Comparison of ENCODE assay signal across 17 mouse cellular contexts in genomic region chr10:60379419-60379957, GRCm38 (mm10). TPM values are rescaled to one million over a fixed set of nuclear protein-coding genes. Genes with fewer than 3 reads are reported as not detected.
A peak's percentile ranks its signal among the peaks of the same experiment; 100 is the strongest.
DNase-seq lines count a peak whose midpoint lies in the region; ATAC-seq and TF ChIP-seq lines count a peak whose summit lies in the region.
"Had no signal": no experiment of that assay in that cellular context is flagged by ENCODE, and none has a peak within 500 bp of the region (broad histone marks: within the 10 kb centered on the region; RNA-seq: fewer than 3 reads in every experiment).

No protein-coding gene starts in this region.

- no peaks in the 10 kb centered on the region for H3K4me1 ChIP-seq in intestine, embryonic 16.5 days (ENCODE audit: control insufficient read depth, insufficient read depth, low read length)
- H3K4me1 ChIP-seq in intestine, embryonic 15.5 days (replicated peaks), result peaks cover 7% of the 10 kb centered on the region; the same call in 1 of the 2 replicates
- H3K4me1 ChIP-seq in bone marrow, adult 2 months (ENCODE audit: control insufficient read depth, insufficient read depth, low read length), result peaks cover 12% of the 10 kb centered on the region
- H3K4me1 ChIP-seq in limb, embryonic 15.5 days, result peaks cover 22% of the 10 kb centered on the region
- H3K4me1 ChIP-seq in forebrain, postnatal 0 days (ENCODE audit: insufficient read depth), result no peaks in the 10 kb centered on the region
- no peaks in the 10 kb centered on the region for H3K4me1 ChIP-seq in hindbrain, embryonic 14.5 days (replicated peaks; ENCODE audit: control insufficient read depth, insufficient read depth, low read length)
- H3K4me1 ChIP-seq: forebrain, embryonic 13.5 days; liver, embryonic 15.5 days had no signal

- ATAC-seq in intestine, embryonic 16.5 days, result no peak
- ATAC-seq in intestine, embryonic 15.5 days, result no peak
- ATAC-seq in limb, embryonic 15.5 days (ENCODE audit: insufficient number of reproducible peaks, low FRiP score, low TSS enrichment, low read depth), result no peak
- no peak for ATAC-seq in forebrain, postnatal 0 days
- no peak for ATAC-seq in hindbrain, embryonic 14.5 days (ENCODE audit: low FRiP score)
- ATAC-seq: forebrain, embryonic 13.5 days; hindbrain, postnatal 0 days had no signal

- no peak overlapping the region for H3K4me2 ChIP-seq in intestine, embryonic 16.5 days (ENCODE audit: low read depth, low read length)
- H3K4me2 ChIP-seq in intestine, embryonic 15.5 days (replicated peaks), result no peak overlapping the region
- H3K4me2 ChIP-seq in limb, embryonic 15.5 days, result no peak overlapping the region
- no peak overlapping the region for H3K4me2 ChIP-seq in forebrain, postnatal 0 days (ENCODE audit: low read depth)
- no peak overlapping the region for H3K4me2 ChIP-seq in hindbrain, embryonic 14.5 days (replicated peaks)
- H3K4me2 ChIP-seq: forebrain, embryonic 13.5 days; heart, embryonic 12.5 days; liver, embryonic 15.5 days had no signal

- TF ChIP-seq CTCF in C2C12 (IDR thresholded peaks at IDR 0.05; ENCODE audit: control insufficient read depth, insufficient read depth, insufficient read length), result no peak
- TF ChIP-seq CTCF in bone marrow, adult 2 months (IDR thresholded peaks at IDR 0.05; ENCODE audit: control insufficient read depth, insufficient read depth, low read length), result no peak
- TF ChIP-seq CTCF in forebrain, postnatal 0 days (IDR thresholded peaks at IDR 0.05; ENCODE audit: low read depth), result no peak

- no peak overlapping the region for H3K4me3 ChIP-seq in intestine, embryonic 16.5 days (ENCODE audit: low read length)
- no peak overlapping the region for H3K4me3 ChIP-seq in intestine, embryonic 15.5 days (replicated peaks)
- no peak overlapping the region for H3K4me3 ChIP-seq in C2C12 (ENCODE audit: insufficient read depth, poor library complexity, severe bottlenecking)
- no peak overlapping the region for H3K4me3 ChIP-seq in bone marrow, adult 2 months (replicated peaks; ENCODE audit: control insufficient read depth, low read depth, low read length)
- no peak overlapping the region for H3K4me3 ChIP-seq in limb, embryonic 15.5 days
- no peak overlapping the region for H3K4me3 ChIP-seq in forebrain, postnatal 0 days (ENCODE audit: low read depth, low read length)
- no peak overlapping the region for H3K4me3 ChIP-seq in hindbrain, embryonic 14.5 days (replicated peaks; ENCODE audit: low read length)
- H3K4me3 ChIP-seq: forebrain, embryonic 13.5 days; heart, embryonic 12.5 days; layer of hippocampus, adult 2 months; liver, embryonic 15.5 days had no signal

- peak overlapping the region; percentile 54 for H3K27ac ChIP-seq in intestine, embryonic 16.5 days (ENCODE audit: low read length)
- H3K27ac ChIP-seq in intestine, embryonic 15.5 days, result no peak overlapping the region
- H3K27ac ChIP-seq in bone marrow, adult 2 months (ENCODE audit: control insufficient read depth, insufficient read depth, low read depth, low read length, poor library complexity), result peak overlapping the region; percentile 26; the same call in 1 of the 2 replicates
- peak overlapping the region; percentile 33 for H3K27ac ChIP-seq in limb, embryonic 15.5 days
- H3K27ac ChIP-seq in forebrain, postnatal 0 days (ENCODE audit: low read depth, low read length), result no peak overlapping the region
- no peak overlapping the region; the same call in 1 of the 2 replicates for H3K27ac ChIP-seq in hindbrain, embryonic 14.5 days
- H3K27ac ChIP-seq: forebrain, embryonic 13.5 days; hindbrain, postnatal 0 days; layer of hippocampus, adult 2 months; liver, embryonic 15.5 days had no signal

- no peak overlapping the region for H3K9ac ChIP-seq in intestine, embryonic 16.5 days (ENCODE audit: low read depth, low read length)
- no peak overlapping the region for H3K9ac ChIP-seq in intestine, embryonic 15.5 days
- no peak overlapping the region for H3K9ac ChIP-seq in limb, embryonic 15.5 days
- no peak overlapping the region for H3K9ac ChIP-seq in forebrain, postnatal 0 days
- H3K9ac ChIP-seq in hindbrain, embryonic 14.5 days, result no peak overlapping the region
- H3K9ac ChIP-seq: forebrain, embryonic 13.5 days; heart, embryonic 12.5 days; liver, embryonic 15.5 days had no signal

- H3K27me3 ChIP-seq in intestine, embryonic 16.5 days (replicated peaks; ENCODE audit: control insufficient read depth, insufficient read depth, low read length), result no peaks in the 10 kb centered on the region
- H3K27me3 ChIP-seq in intestine, embryonic 15.5 days (replicated peaks), result no peaks in the 10 kb centered on the region
- H3K27me3 ChIP-seq in C2C12 (ENCODE audit: control insufficient read depth, insufficient read depth, insufficient read length), result no peaks in the 10 kb centered on the region
- no peaks in the 10 kb centered on the region for H3K27me3 ChIP-seq in limb, embryonic 15.5 days
- H3K27me3 ChIP-seq in forebrain, postnatal 0 days (ENCODE audit: insufficient read depth, low read length), result no peaks in the 10 kb centered on the region
- H3K27me3 ChIP-seq in hindbrain, embryonic 14.5 days (ENCODE audit: control insufficient read depth, insufficient read depth, low read length), result no peaks in the 10 kb centered on the region
- H3K27me3 ChIP-seq: forebrain, embryonic 13.5 days; heart, embryonic 12.5 days; liver, embryonic 15.5 days had no signal

- WGBS in intestine, embryonic 16.5 days, result 72% methylated on average over 9 of the region's 9 CpGs
- WGBS in intestine, embryonic 15.5 days, result 67% methylated on average over 9 of the region's 9 CpGs
- WGBS in bone marrow, adult 2 months, result 66% methylated on average over 9 of the region's 9 CpGs
- WGBS in limb, embryonic 15.5 days, result 65% methylated on average over 9 of the region's 9 CpGs
- WGBS in forebrain, postnatal 0 days, result 69% methylated on average over 9 of the region's 9 CpGs
- 85% methylated on average over 9 of the region's 9 CpGs for WGBS in hindbrain, embryonic 14.5 days

- H3K36me3 ChIP-seq in intestine, embryonic 16.5 days (ENCODE audit: control insufficient read depth, insufficient read depth, low read length), result no peaks in the 10 kb centered on the region
- no peaks in the 10 kb centered on the region for H3K36me3 ChIP-seq in intestine, embryonic 15.5 days
- no peaks in the 10 kb centered on the region for H3K36me3 ChIP-seq in C2C12 (ENCODE audit: control insufficient read depth, insufficient read depth)
- H3K36me3 ChIP-seq in limb, embryonic 15.5 days, result no peaks in the 10 kb centered on the region
- no peaks in the 10 kb centered on the region for H3K36me3 ChIP-seq in forebrain, postnatal 0 days (ENCODE audit: insufficient read depth)
- no peaks in the 10 kb centered on the region for H3K36me3 ChIP-seq in hindbrain, embryonic 14.5 days (replicated peaks; ENCODE audit: control insufficient read depth, insufficient read depth)
- H3K36me3 ChIP-seq: heart, embryonic 12.5 days; liver, embryonic 15.5 days had no signal

- H3K79me2 ChIP-seq in C2C12 (ENCODE audit: control insufficient read depth, insufficient read depth), result no peaks in the 10 kb centered on the region

- H3K9me3 ChIP-seq in intestine, embryonic 16.5 days (ENCODE audit: control insufficient read depth, low read length), result no peaks in the 10 kb centered on the region
- H3K9me3 ChIP-seq in intestine, embryonic 15.5 days, result no peaks in the 10 kb centered on the region
- no peaks in the 10 kb centered on the region for H3K9me3 ChIP-seq in limb, embryonic 15.5 days
- no peaks in the 10 kb centered on the region for H3K9me3 ChIP-seq in forebrain, postnatal 0 days (ENCODE audit: low read length)
- no peaks in the 10 kb centered on the region for H3K9me3 ChIP-seq in hindbrain, embryonic 14.5 days (ENCODE audit: control insufficient read depth, low read length)
- H3K9me3 ChIP-seq: forebrain, embryonic 13.5 days; heart, embryonic 12.5 days; liver, embryonic 15.5 days had no signal

- peak overlapping the region; percentile 15 for H3ac ChIP-seq in C2C12 (ENCODE audit: control insufficient read depth, insufficient read length, low read depth)

- no peak for TF ChIP-seq POLR2A in bone marrow, adult 2 months (IDR thresholded peaks at IDR 0.05; ENCODE audit: borderline replicate concordance, control insufficient read depth, low read depth, low read length)

- no peaks in the 10 kb centered on the region for H3K79me3 ChIP-seq in C2C12 (ENCODE audit: low read depth)

- DNase-seq in forebrain, postnatal 0 days, result no peak
- no peak for DNase-seq in hindbrain, embryonic 14.5 days (ENCODE audit: low spot score)
- DNase-seq: adrenal gland, adult 8-10 months; cerebellum, postnatal 14 days; right cerebral cortex, postnatal 14 days; thymus, adult 18-20 months had no signal

TF ChIP-seq in C2C12, 6 proteins besides CTCF, POLR2A, EP300 and RAD21:
- TF ChIP-seq MYOD1 (IDR thresholded peaks at IDR 0.05; ENCODE audit: control insufficient read depth, insufficient read length, low read depth) (peak; percentile 86), CEBPB (IDR thresholded peaks at IDR 0.05; ENCODE audit: low read depth) (no peak), USF1 (IDR thresholded peaks at IDR 0.05; ENCODE audit: low read depth) (no peak)
TF ChIP-seq in C2C12: peak in this region for 1.

RNA-seq across cellular contexts. Expression of gene Gm17455, which starts 20.0 kb away (rescaled TPM):
- polyA plus RNA-seq in intestine, embryonic 16.5 days (2015; fragmentation: Nextera tagmentation; extraction: Ambion mirVana), result 0.72 and 1.0 TPM in 2 replicates
- 0.28 TPM in 1 of 2 replicates, not detected in the other for polyA plus RNA-seq in intestine, embryonic 15.5 days (2015; fragmentation: Nextera tagmentation; extraction: Ambion mirVana)
- polyA plus RNA-seq in C2C12 (2012; fragmentation: generic; extraction: Trizol), result not detected
- 1.9 and 6.0 TPM in 2 replicates for polyA plus RNA-seq in bone marrow, adult 2 months (2011; ENCODE audit: insufficient read depth, insufficient read length, low replicate concordance, missing spikeins)
- polyA plus RNA-seq in limb, embryonic 15.5 days (2015; fragmentation: Nextera tagmentation; extraction: Ambion mirVana), result 1.2 and 4.0 TPM in 2 replicates
- total RNA-seq in forebrain, postnatal 0 days (2014; rRNA removed), result 4.7 and 5.4 TPM in 2 replicates
- 9.4 and 10.6 TPM in 2 replicates for polyA plus RNA-seq in forebrain, postnatal 0 days (2015; fragmentation: Nextera tagmentation; extraction: Ambion mirVana)
- 9.7 and 18.2 TPM in 2 replicates for polyA plus RNA-seq in hindbrain, embryonic 14.5 days (2014; fragmentation: Nextera tagmentation; extraction: Ambion mirVana)
- total RNA-seq: adrenal gland, adult 8-10 months; layer of hippocampus, adult 2 months; megakaryocyte-erythroid progenitor cell, adult 5-6 weeks had no signal

RNA-seq across cellular contexts. Expression of gene Vsir, which starts 32.8 kb away (rescaled TPM):
- 10.3 and 11.2 TPM in 2 replicates for polyA plus RNA-seq in intestine, embryonic 16.5 days (2015; fragmentation: Nextera tagmentation; extraction: Ambion mirVana)
- 7.2 and 9.0 TPM in 2 replicates for polyA plus RNA-seq in intestine, embryonic 15.5 days (2015; fragmentation: Nextera tagmentation; extraction: Ambion mirVana)
- 0.68 TPM for polyA plus RNA-seq in C2C12 (2012; fragmentation: generic; extraction: Trizol)
- polyA plus RNA-seq in bone marrow, adult 2 months (2011; ENCODE audit: insufficient read depth, insufficient read length, low replicate concordance, missing spikeins), result 39.7 and 97.9 TPM in 2 replicates
- polyA plus RNA-seq in limb, embryonic 15.5 days (2015; fragmentation: Nextera tagmentation; extraction: Ambion mirVana), result 3.4 and 6.7 TPM in 2 replicates
- total RNA-seq in forebrain, postnatal 0 days (2014; rRNA removed), result 6.8 and 9.3 TPM in 2 replicates
- 2.5 TPM in 2 replicates for polyA plus RNA-seq in forebrain, postnatal 0 days (2015; fragmentation: Nextera tagmentation; extraction: Ambion mirVana)
- 2.5 and 2.7 TPM in 2 replicates for polyA plus RNA-seq in hindbrain, embryonic 14.5 days (2014; fragmentation: Nextera tagmentation; extraction: Ambion mirVana)

Comparison
In these comparisons a context has a peak if more than half of its experiments do, and no peak if none do; other contexts are left out.
1. H3K27ac ChIP-seq: peak in intestine, embryonic 16.5 days (single experiment), bone marrow, adult 2 months (single experiment) and limb, embryonic 15.5 days (single experiment); none in intestine, embryonic 15.5 days (single experiment), forebrain, postnatal 0 days (single experiment) and hindbrain, embryonic 14.5 days (single experiment).